Mouse (Mus musculus): ENCODE results near the gene Dnal4. TPM values are rescaled to one million over a fixed set of nuclear protein-coding genes. Genes with fewer than 3 reads are reported as not detected.
A peak's percentile ranks its signal among the peaks of the same experiment; 100 is the strongest.

The Dnal4 gene
- polyA plus RNA-seq, 1 experiment from 2014 or later, result 48.0 TPM

- WGBS, result 85% methylated on average over 8 of the region's 8 CpGs
These were observed 43.3 kb downstream of the Dnal4 start for GRCm38 (mm10) chr15:79734311-79734710.

GRCm38 (mm10) chr15:79733640-79734039 lies 44.0 kb downstream of the Dnal4 start:
- Histone ChIP-seq H3K36me3 (peaks cover 81% of the 10 kb centered on the region), H3K27ac (0 out of 2 replicates have a peak overlapping the region, but pooled peaks have one; percentile 84), H3K4me1 (peaks cover 22% of the 10 kb centered on the region; the same call in 1 of the 2 replicates), H3K9me3 (no peaks in the 10 kb centered on the region), H3K4me3 (no peak overlapping the region), H3K27me3 (ENCODE audit: insufficient read depth, poor library complexity, severe bottlenecking) (no peaks in the 10 kb centered on the region)
- 68% methylated on average over 4 of the region's 4 CpGs for WGBS
- DNase-seq (ENCODE audit: low spot score), result no peak

More at GRCm38 (mm10) chr15:79734311-79734710, 43.3 kb downstream of the Dnal4 start:
- no peak overlapping the region for H3K4me3 ChIP-seq
- DNase-seq (ENCODE audit: low spot score), result no peak
- peaks cover 24% of the 10 kb centered on the region for H3K4me1 ChIP-seq
- peak overlapping the region; percentile 84 for H3K27ac ChIP-seq
- H3K9me3 ChIP-seq, result no peaks in the 10 kb centered on the region
- no peaks in the 10 kb centered on the region for H3K27me3 ChIP-seq (ENCODE audit: insufficient read depth, poor library complexity, severe bottlenecking)
- peaks cover 81% of the 10 kb centered on the region for H3K36me3 ChIP-seq

GRCm38 (mm10) chr15:79733192-79733591 lies 44.5 kb downstream of the Dnal4 start:
- Histone ChIP-seq H3K27me3 (ENCODE audit: insufficient read depth, poor library complexity, severe bottlenecking) (no peaks in the 10 kb centered on the region), H3K4me1 (peaks cover 22% of the 10 kb centered on the region; the same call in 1 of the 2 replicates), H3K27ac (no peak overlapping the region), H3K9me3 (no peaks in the 10 kb centered on the region), H3K36me3 (peaks cover 81% of the 10 kb centered on the region), H3K4me3 (no peak overlapping the region)
- WGBS, result 92% methylated on average over 8 of the region's 8 CpGs
- DNase-seq (ENCODE audit: low spot score), result no peak

GRCm38 (mm10) chr15:79731554-79731953 lies 46.1 kb downstream of the Dnal4 start:
- H3K27me3 ChIP-seq (ENCODE audit: insufficient read depth, poor library complexity, severe bottlenecking), result no peaks in the 10 kb centered on the region
- no peak overlapping the region for H3K4me3 ChIP-seq
- H3K36me3 ChIP-seq, result peaks cover 81% of the 10 kb centered on the region
- 88% methylated on average over 7 of the region's 7 CpGs for WGBS
- peaks cover 22% of the 10 kb centered on the region; the same call in 1 of the 2 replicates for H3K4me1 ChIP-seq
- H3K27ac ChIP-seq, result no peak overlapping the region
- DNase-seq (ENCODE audit: low spot score), result no peak
- H3K9me3 ChIP-seq, result no peaks in the 10 kb centered on the region

GRCm38 (mm10) chr15:79728731-79729388 lies 48.8 kb downstream of the Dnal4 start:
- Histone ChIP-seq H3K4me3 (no peak overlapping the region), H3K27ac (no peak overlapping the region), H3K36me3 (peaks cover 90% of the 10 kb centered on the region), H3K9me3 (no peaks in the 10 kb centered on the region), H3K27me3 (ENCODE audit: insufficient read depth, poor library complexity, severe bottlenecking) (no peaks in the 10 kb centered on the region), H3K4me1 (peaks cover 3% of the 10 kb centered on the region; the same call in 1 of the 2 replicates)
- 89% methylated on average over 10 of the region's 10 CpGs for WGBS
- no peak for DNase-seq (ENCODE audit: low spot score)

GRCm38 (mm10) chr15:79728311-79728710 lies 49.3 kb downstream of the Dnal4 start:
- H3K36me3 ChIP-seq, result peaks cover 85% of the 10 kb centered on the region
- H3K9me3 ChIP-seq, result no peaks in the 10 kb centered on the region
- H3K27me3 ChIP-seq (ENCODE audit: insufficient read depth, poor library complexity, severe bottlenecking), result no peaks in the 10 kb centered on the region
- H3K27ac ChIP-seq, result no peak overlapping the region
- no peak for DNase-seq (ENCODE audit: low spot score)
- 77% methylated on average over 5 of the region's 5 CpGs for WGBS
- H3K4me3 ChIP-seq, result no peak overlapping the region
- 0 out of 2 replicates have a peak, but pooled peaks cover 3% of the 10 kb centered on the region for H3K4me1 ChIP-seq

GRCm38 (mm10) chr15:79727840-79728239 lies 49.8 kb downstream of the Dnal4 start:
- Histone ChIP-seq H3K4me1 (0 out of 2 replicates have a peak, but pooled peaks cover 3% of the 10 kb centered on the region), H3K9me3 (no peaks in the 10 kb centered on the region), H3K4me3 (no peak overlapping the region), H3K36me3 (peaks cover 80% of the 10 kb centered on the region), H3K27ac (no peak overlapping the region), H3K27me3 (ENCODE audit: insufficient read depth, poor library complexity, severe bottlenecking) (no peaks in the 10 kb centered on the region)
- DNase-seq (ENCODE audit: low spot score), result no peak
- 88% methylated on average over 6 of the region's 6 CpGs for WGBS

GRCm38 (mm10) chr15:79725190-79725789 lies 52.4 kb downstream of the Dnal4 start:
- H3K27me3 ChIP-seq (ENCODE audit: insufficient read depth, poor library complexity, severe bottlenecking), result no peaks in the 10 kb centered on the region
- 91% methylated on average over 11 of the region's 11 CpGs for WGBS
- no peak overlapping the region for H3K27ac ChIP-seq
- peaks cover 75% of the 10 kb centered on the region for H3K36me3 ChIP-seq
- no peak for DNase-seq (ENCODE audit: low spot score)
- no peak overlapping the region for H3K4me3 ChIP-seq
- 0 out of 2 replicates have a peak, but pooled peaks cover 3% of the 10 kb centered on the region for H3K4me1 ChIP-seq
- H3K9me3 ChIP-seq, result no peaks in the 10 kb centered on the region

- peaks cover 76% of the 10 kb centered on the region for H3K36me3 ChIP-seq
- no peaks in the 10 kb centered on the region for H3K4me1 ChIP-seq
- no peak overlapping the region for H3K4me3 ChIP-seq
- H3K9me3 ChIP-seq, result no peaks in the 10 kb centered on the region
- DNase-seq (ENCODE audit: low spot score), result no peak
- H3K27me3 ChIP-seq (ENCODE audit: insufficient read depth, poor library complexity, severe bottlenecking), result no peaks in the 10 kb centered on the region
- H3K27ac ChIP-seq, result no peak overlapping the region
- 21% methylated on average over 1 of the region's 1 CpGs for WGBS
These were observed 54.2 kb downstream of the Dnal4 start for GRCm38 (mm10) chr15:79723439-79723838.

- Histone ChIP-seq H3K27me3 (ENCODE audit: insufficient read depth, poor library complexity, severe bottlenecking) (no peaks in the 10 kb centered on the region), H3K36me3 (peaks cover 75% of the 10 kb centered on the region), H3K27ac (no peak overlapping the region), H3K9me3 (no peaks in the 10 kb centered on the region), H3K4me3 (no peak overlapping the region), H3K4me1 (no peaks in the 10 kb centered on the region)
- 79% methylated on average over 4 of the region's 4 CpGs for WGBS
- no peak for DNase-seq (ENCODE audit: low spot score)
These were observed 56.9 kb downstream of the Dnal4 start for GRCm38 (mm10) chr15:79720796-79721195.

- no peaks in the 10 kb centered on the region for H3K9me3 ChIP-seq
- no peak overlapping the region for H3K27ac ChIP-seq
- H3K4me1 ChIP-seq, result no peaks in the 10 kb centered on the region
- H3K36me3 ChIP-seq, result peaks cover 75% of the 10 kb centered on the region
- no peak overlapping the region for H3K4me3 ChIP-seq
- no peak for DNase-seq (ENCODE audit: low spot score)
- WGBS, result 88% methylated on average over 8 of the region's 8 CpGs
- no peaks in the 10 kb centered on the region for H3K27me3 ChIP-seq (ENCODE audit: insufficient read depth, poor library complexity, severe bottlenecking)
These were observed 57.4 kb downstream of the Dnal4 start for GRCm38 (mm10) chr15:79720267-79720666.

- Histone ChIP-seq H3K9me3 (no peaks in the 10 kb centered on the region), H3K36me3 (peaks cover 97% of the 10 kb centered on the region), H3K27ac (no peak overlapping the region), H3K4me3 (no peak overlapping the region), H3K27me3 (ENCODE audit: insufficient read depth, poor library complexity, severe bottlenecking) (no peaks in the 10 kb centered on the region), H3K4me1 (no peaks in the 10 kb centered on the region)
- no peak for DNase-seq (ENCODE audit: low spot score)
- 92% methylated on average over 6 of the region's 6 CpGs for WGBS
These were observed 60.9 kb downstream of the Dnal4 start for GRCm38 (mm10) chr15:79716710-79717109.

GRCm38 (mm10) chr15:79715646-79716045 lies 62.0 kb downstream of the Dnal4 start:
- H3K36me3 ChIP-seq, result peaks cover 99% of the 10 kb centered on the region

More at GRCm38 (mm10) chr15:79715646-79716045, 62.0 kb downstream of the Dnal4 start:
- DNase-seq (ENCODE audit: low spot score), result no peak
- H3K4me3 ChIP-seq, result no peak overlapping the region
- WGBS, result 89% methylated on average over 7 of the region's 7 CpGs
- H3K27me3 ChIP-seq (ENCODE audit: insufficient read depth, poor library complexity, severe bottlenecking), result no peaks in the 10 kb centered on the region
- no peaks in the 10 kb centered on the region for H3K9me3 ChIP-seq
- no peak overlapping the region for H3K27ac ChIP-seq
- H3K4me1 ChIP-seq, result no peaks in the 10 kb centered on the region

All from heart, embryonic 10.5 days (tissue).